Mouse (Mus musculus) neutrophil, adult 5-6 weeks (primary cell): Measurements from ENCODE around the gene Plb1. TPM values are rescaled to one million over a fixed set of nuclear protein-coding genes. Genes with fewer than 3 reads are reported as not detected.

ENCODE experiments used
- ATAC-seq: fragments of 151-379, 151-347 bp; 2 replicates; pipeline ENCODE4 v1.8.0; 2017; ENCODE audit warnings: mild to moderate bottlenecking, moderate TSS enrichment; ENCODE audit not compliant: insufficient number of reproducible peaks, poor library complexity, low FRiP score, severe bottlenecking; ENCODE audit errors: extremely low read depth
- total RNA-seq: library from RNA; stranded (forward); fragments of 200-1000 nt; gene quantifications from 2 replicates; pipeline ENCODE4 v1.2.3, GENCODE M21; 2017

Gene Plb1
- total RNA-seq, 1 experiment from 2014 or later: 0.70 TPM

DNA sequence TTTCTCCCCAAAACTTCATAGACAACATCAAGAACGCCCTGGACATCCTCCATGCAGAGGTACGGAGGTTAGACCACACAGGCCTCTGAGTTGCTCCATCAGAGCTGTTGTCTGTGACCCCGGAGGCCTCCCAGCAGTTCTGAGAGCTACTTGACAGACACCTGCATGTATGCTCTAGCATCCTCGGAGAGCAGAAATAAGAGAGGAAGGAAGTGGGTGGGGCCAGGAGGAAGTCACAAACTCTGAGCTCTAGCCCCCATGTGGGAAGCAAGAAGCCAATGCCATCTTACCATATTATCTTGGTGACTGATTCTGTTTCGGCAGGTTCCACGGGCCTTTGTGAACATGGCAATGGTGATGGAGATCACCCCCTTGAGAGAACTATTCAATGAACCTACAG lies 81.2 kb downstream of the Plb1 start:
- ATAC-seq: no peak

DNA sequence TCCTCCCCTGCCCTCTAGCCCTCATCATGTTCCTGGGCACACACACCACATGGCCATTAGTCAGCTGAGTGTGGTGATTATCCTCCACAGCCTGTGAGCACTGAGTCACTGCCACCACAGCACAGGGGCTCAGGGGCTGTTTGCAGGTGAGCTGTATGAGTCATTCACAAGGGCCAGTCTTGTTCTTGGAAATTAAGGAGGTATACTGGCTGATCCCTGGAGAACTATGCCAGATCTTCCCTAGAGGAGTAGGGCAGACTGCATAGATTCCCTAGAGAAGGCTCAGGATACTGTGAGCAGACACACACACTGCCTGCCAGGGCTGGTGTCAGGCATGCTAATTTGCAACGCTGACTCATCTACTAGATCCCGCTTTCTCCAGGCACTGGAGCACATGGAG lies 82.2 kb downstream of the Plb1 start:
- no peak for ATAC-seq

- ATAC-seq: no peak
Observed at GRCm38 (mm10) chr5:32322146-32322811, 89.8 kb downstream of the Plb1 start.

DNA sequence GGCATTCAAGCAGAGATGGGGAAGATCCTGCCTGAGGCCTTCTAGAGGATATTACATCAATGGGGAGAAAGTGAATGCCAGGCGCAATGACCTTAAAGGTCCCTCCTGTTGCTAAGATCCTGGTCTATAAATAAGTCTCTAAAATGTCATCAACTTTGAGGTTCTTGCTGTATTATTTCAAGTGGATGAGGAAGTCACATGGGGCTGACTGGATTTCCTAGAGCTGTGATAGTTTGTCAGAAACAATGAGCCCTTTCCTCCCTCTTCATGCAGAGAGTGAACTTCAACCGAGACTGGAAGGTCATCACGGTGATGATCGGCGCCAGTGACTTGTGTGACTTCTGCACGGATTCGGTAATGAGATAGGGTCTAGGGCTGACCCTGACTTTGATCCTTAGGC lies 95.6 kb downstream of the Plb1 start:
- no peak for ATAC-seq

DNA sequence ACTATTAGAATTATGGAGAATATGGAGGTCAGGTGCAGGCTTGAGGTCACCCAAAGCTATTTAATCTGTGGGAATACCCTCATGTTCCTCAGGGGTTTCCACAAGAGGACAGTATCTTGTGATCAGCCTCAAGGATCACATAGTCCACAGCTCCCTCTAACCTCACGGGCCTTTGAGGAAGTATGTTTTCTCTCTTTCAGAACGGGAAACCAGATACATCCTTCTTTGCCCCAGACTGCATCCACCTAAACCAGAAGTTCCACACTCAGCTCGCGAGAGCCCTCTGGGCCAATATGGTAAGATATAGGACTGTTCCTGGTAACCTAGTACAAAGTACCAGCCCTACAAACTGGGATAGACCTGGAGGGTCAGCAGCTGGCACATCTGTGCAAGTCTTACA lies 100.1 kb downstream of the Plb1 start:
- no peak for ATAC-seq

GRCm38 (mm10) chr5:32335172-32335571 lies 102.7 kb downstream of the Plb1 start:
- no peak for ATAC-seq

DNA sequence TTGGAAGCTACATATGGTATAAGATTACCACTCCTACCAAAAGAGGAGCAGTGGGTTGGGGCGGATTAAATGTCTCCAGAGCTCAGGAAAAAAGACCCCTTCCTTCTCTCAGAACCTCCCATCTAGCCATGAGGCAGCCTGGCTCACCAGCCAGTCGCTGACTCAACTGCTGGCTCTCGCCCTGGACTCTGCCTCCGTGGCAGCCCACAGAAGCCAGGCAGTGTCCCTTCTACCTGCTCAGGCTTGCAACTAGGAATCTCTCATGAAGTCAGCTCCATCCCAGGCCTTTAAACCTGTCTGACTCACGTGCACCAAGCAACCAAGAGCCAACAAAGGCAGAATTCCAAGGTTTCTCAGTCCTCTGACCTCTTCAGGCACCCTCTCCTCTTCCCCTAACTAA lies 103.6 kb downstream of the Plb1 start:
- ATAC-seq: no peak

- ATAC-seq: no peak
Observed at GRCm38 (mm10) chr5:32337336-32337735, 104.8 kb downstream of the Plb1 start.

- ATAC-seq: no peak
Observed at GRCm38 (mm10) chr5:32338339-32338738, 105.8 kb downstream of the Plb1 start.

DNA sequence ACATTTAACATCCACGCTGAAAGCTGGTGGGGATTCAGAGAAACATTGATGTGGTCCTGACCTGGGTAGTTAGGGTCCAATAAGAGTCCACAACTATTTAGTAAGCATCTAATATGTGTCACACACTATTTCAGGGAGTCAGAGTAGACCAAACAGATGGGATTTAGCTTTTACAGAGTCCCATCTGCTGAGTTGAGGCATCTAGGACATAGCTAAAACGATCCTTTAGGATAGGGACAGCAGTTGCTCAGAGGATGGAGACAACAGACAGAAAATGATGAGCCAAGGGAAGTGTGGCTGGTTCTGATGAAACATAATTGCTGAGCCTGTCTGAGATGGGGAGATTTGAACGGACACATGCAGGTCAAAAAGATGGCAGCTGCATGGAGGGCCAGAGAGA lies 106.3 kb downstream of the Plb1 start:
- no peak for ATAC-seq

GRCm38 (mm10) chr5:32340246-32340645 lies 107.7 kb downstream of the Plb1 start:
- ATAC-seq: no peak

DNA sequence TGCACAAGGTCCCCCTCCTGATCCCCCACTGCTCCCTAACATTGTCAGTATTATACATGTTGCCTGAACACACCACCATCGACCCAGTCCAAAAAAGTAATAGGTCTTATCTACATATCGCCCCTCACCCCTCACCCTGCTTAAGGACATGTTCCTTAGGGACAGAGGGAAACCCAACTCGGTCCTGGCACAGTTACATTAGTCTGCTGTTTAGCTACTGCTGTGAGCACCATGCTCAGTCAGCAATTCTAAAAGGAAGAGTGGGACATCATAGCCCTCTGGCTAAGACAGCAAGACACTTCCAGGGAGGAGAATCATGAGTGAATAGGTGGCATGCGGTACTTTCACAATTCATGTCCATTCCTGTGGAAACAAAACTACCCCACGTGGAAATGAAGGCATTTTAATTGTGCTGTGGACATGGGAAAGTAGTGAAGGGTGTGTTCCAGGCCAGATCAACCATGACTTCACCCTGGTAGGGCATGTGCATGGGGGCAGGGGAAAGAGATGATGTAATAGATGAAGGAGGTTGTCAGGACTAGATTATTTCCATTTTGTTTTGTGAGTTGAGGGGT lies 110.3 kb downstream of the Plb1 start:
- ATAC-seq: no peak

DNA sequence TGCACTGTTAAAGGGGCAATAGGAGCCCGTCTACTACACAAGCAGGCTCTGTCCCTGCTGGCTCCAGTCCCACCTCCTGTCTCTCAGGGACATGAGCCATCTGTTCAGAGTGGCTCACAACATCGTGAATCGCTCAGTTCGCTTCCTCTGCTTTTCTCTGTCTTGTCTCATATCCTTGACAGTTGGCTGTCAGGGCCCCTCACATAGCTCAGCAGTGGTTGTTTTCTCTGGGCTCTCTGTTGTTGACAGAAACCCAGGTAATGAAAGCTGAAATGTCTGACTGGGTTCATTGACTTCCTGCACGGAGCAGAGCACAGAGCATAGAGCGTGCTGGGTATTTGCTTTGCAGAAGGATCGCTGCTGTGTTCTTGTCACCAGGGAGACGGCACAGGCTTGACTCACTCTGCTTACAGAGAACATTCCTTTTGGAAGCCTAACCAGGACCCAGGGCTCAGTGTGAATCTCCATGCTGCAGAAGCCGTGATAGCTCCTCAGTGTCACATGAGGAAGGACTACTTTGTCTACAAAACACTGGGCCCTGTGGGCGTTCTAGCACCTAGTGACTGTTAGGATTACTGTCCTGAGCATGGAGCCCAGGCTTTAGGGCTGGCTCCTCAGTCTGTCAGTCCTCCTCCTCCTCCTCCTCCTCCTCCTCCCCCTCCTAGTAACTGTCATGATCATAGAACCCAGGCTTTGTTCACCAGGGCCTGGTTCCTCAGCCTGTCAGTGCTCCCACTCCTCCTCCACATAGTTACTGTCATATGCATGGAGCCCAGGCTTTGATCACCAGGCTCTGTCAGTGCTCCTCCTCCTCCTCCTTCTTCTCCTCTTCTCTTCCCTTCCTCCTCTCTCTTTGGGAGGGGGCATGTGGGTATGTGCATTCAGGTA lies 113.8 kb downstream of the Plb1 start:
- no peak for ATAC-seq

DNA sequence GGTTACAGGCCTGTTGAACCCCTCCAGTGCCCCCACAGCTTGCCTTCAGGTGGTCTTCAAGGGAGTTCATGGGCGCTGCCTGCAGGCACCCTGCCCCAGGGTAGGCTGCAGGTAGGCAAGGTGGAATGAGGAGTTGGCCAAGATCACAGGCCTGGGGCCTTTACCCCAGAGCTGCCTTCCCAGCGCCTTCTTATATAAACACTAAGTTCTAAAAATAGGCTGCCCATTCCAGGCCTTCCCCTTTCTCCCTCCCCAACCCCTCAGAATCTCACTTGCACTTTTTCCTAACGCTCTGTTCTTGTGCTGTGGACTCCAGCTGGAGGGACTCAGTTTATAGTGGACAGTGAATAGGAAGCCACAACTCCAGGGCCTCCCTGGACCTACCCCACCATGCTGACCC lies 117.2 kb downstream of the Plb1 start:
- ATAC-seq: no peak

DNA sequence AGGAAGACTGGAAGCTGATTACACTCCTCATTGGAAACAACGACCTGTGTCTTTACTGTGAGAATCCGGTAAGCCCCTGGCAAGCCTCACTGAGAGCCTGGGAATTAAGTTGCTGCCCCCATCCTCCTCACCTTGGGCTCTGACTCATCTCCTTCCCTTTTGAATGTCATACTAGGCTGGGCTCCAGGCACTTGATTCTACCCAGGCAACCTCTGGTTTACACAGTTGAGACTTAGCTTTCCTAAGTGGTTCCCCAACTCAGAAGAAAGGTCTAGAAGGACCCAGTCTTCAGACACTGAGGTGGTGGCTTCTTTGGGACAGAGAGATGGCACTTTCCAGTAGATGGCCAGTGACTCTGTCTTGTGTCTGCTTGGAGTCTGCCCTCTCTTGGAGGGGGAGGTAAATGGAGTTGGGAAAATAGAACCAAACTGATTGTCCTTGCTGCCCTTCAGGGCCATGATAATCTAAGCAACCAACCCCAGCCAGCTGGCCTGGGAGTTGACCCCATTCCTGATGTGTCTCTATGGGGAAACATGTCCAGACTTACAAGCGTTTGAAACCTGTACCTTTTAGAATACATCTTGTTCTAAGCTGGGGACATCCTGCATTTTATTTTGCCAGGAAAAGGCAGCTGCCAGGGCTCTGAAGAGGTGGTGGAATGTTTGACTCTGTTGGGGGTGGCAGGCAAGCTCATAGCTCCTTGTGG lies 118.2 kb downstream of the Plb1 start:
- no peak for ATAC-seq

- ATAC-seq: no peak
Observed at GRCm38 (mm10) chr5:32351721-32352465, 119.4 kb downstream of the Plb1 start.

DNA sequence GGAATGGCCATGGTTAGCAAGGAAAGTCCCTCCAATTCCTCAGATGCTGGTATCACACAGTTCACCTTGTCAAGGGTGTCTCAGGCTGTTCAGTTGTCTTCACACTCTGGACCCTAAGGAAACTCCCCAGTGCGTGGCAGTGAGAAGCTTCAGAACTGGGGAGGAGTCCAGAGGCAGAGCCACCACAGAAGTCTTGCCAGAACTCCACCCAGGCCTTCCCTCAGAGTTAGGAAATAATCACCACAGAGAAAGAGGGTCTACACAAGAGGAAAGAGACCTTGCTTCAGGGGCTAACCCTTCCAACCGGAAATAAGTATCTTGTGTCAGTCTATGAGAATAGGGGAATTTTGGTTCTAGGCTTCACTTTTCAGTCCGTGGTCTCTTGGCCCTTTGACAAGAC lies 120.3 kb downstream of the Plb1 start:
- ATAC-seq: no peak

GRCm38 (mm10) chr5:32353280-32353679 lies 120.8 kb downstream of the Plb1 start:
- ATAC-seq: no peak

GRCm38 (mm10) chr5:32360511-32360910 lies 128.0 kb downstream of the Plb1 start:
- no peak for ATAC-seq
